Mouse (Mus musculus) liver, adult (tissue): Measurements from ENCODE around the gene Slc37a3.

Source experiments
- GATA4 ChIP-seq: IDR thresholded peaks from 2 replicates; pipeline ENCODE4 v1.6.1; 2014; ENCODE audit warnings: mild to moderate bottlenecking, low read length; ENCODE audit not compliant: insufficient replicate concordance

Gene Slc37a3

DNA sequence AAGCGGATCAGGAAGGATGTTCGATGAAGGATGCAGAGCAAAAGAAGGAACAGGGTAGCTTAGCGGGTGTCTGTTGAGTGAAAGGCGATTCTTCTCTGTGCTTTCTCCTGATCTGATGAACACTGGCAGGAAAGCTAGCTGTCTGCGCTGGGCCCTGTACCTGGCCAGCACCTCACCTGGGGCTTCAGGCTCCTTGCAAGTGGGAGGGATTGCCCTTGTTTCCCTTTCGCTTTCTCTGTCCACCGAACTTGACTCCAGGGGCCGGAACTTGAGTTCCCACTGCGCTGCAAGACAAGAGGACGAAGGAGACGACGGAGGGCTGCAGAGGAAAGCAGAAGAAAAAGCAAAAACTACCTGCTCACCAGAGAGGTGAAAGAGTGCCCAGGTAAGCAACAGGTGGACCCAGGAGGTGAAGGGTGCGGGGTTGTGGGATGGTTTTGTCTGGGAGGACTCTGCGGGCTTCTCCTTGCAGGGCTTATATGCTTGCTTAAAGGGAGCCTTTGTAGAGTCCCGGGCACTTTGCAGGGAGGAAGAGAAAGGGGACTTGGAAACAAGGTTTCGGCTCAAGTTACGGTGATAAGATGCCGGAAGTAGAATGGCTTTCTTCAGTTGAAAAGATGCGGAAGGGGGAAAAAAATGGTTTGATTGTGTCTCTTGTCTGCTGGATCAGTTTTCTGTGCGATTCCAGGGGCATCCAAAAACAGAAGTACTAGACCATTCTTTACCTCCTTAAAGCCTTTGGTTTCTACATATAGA is 3.8 kb upstream of the Slc37a3 start, which contains the start of gene Rab19:
Gene Rab19, plus strand, starts transcription at position 51 of the 756 bp plus-strand sequence.
- no peak for TF ChIP-seq GATA4

DNA sequence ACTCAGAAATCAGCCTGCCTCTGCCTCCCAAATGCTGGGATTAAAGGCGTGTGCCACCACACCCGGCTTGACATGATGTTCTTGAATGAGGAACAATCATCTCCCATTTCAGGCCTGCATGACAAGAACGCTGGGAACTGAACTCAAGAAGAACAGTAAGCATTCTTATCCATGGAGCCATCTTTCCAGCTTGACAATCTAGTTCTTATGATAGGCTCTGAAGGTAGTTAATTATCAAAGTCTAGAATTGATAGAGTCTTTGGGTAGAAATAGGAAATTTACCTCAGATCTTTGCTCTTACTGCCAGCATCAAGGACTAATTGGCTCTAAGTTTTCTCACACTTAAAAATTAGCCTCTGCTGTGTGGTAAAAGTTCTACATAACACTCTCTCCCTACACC is 2.8 kb upstream of the Slc37a3 start:
- no peak for TF ChIP-seq GATA4

DNA sequence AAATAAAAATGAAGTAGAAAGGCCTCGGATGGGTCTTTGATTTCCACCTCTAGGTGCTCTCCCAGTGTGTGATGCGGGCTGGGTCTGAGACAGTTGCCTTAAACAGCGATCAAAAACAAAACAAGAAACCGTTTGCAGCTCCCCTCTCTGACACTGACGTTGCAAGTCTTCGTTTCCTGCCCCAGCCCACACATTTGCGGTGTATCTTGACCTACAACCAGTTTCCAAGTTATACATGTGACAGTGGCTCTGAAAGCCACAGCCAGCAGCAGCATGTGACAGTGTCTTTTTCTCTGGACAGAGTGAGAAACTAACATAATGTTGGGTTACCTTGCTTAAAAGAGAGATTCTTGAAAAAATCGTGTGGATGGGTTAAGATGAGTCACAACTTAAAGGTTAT is 2.3 kb upstream of the Slc37a3 start:
- no peak for TF ChIP-seq GATA4

DNA sequence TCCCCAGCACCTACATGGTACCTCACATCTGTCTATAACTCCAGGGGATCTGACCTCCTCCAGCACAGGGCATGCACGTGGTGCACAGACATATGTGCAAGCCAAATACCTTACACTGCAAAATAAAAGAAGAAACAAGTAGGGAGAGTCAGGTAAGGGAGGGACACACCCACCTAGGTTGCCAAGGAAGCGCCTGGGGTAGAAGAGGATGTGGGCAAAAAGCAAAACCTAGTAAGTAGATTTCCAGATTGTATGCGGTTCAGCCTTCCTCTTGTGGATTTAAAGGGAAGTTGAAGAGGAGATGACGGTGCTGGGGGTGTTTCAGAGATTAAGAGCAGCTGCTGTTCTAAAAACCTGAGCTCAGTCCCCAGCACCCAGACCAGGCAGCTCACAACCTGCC is 1.7 kb upstream of the Slc37a3 start:
- no peak for TF ChIP-seq GATA4

DNA sequence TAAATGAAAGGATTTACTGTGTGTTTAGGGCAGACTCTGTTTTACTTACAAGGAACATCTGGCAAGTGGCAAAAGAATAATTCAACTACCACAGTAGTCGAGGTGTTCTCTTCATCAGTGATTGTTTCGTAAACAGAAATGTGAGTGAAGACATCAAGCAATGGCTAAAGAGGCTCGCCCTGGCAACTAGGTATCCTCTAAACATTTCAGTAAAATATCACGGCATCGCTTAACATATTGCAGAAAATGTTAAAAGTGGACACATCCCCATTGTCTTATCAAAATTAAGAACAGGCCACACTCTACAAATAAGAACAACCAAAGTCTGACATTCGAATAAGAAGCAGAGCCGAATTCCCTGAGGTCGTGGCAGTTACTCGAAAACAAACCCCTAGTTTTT is 700 bp downstream of the Slc37a3 start:
- TF ChIP-seq GATA4 = no peak

DNA sequence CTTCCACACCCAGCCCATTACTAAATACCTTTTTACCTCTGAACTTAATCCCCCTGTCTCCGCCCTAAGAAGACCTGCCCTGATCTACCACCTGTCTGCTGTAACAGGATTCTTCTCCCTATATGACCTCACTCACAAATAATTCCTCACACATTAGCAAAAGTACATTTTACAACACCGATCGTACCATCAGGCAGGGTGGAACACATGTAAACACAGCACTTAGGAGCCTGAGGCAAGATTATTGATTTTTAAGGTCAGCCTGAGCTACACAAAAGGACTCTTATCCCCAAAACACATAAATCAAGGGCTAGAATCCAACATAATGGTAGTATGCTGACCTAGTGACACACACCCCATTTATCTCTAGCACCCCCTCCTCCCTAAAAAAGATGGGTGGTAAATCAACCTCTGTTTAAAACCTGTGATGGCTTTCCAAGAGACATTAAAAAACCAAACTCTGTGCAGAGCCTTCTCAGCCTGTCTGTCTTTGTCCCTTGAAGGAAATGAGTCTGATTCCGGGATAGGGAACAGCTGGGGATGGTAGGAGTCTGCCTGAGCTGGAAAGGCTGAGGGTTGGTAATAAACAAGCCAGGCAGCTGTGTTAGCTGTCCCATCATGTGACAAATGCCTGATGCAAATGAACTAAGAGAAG is 4.0 kb downstream of the Slc37a3 start:
- no peak for TF ChIP-seq GATA4

DNA sequence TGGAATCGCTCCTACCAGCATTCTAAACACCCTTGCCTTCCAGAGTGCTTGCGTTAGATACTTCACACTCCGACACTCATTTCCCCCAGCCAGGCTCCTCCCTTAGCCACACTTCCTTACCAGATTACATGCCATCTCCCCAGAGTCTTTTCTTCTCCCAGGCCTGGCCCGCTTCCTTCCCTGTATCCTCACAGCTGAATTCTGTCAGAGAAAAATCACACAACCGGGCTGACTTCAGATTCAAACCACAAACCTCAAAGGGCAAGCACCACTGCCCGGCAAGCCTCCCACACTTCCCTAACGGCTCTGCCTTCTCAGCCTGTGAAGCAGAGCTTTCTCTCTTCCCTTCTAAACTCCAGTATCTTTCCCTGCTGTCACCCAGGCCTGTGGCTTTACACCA is 4.7 kb downstream of the Slc37a3 start:
- no peak for TF ChIP-seq GATA4

DNA sequence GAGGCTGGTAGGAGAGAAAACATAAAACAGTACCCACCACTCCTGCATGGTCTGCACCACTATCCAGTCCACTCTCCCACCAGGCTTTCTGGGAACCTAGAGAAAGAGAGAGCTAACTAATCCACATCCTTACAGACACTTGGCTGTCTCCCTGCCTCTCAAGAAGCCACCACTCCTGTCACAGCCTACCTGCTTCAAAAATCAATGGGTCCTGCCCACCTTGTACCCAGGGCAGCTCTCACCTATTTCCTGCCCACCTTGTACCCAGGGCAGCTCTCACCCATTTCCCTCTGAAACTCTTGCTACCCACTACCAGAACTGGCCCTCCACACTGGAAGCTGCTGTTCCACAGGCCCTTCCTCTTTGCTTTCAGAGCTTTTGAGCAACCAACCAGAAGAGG is 5.4 kb downstream of the Slc37a3 start:
- no peak for TF ChIP-seq GATA4

DNA sequence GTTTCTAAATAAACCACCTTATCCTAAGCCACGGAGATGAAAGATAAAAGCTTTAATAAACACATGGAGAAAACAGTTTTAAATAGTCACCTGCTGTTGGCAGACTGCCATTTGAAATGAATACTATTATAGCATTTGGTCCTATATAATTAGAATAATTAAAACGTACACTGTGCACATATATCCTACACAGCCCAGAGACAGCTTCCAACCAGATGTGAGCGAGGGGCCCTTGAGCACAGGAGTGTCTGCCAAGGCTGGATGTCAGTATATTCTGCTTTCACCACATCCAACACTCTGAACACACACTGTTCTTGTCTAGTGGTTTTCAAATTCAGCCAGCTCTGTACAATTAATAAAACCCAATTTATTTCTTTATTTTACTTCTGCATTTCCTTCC is 7.8 kb downstream of the Slc37a3 start:
- no peak for TF ChIP-seq GATA4

DNA sequence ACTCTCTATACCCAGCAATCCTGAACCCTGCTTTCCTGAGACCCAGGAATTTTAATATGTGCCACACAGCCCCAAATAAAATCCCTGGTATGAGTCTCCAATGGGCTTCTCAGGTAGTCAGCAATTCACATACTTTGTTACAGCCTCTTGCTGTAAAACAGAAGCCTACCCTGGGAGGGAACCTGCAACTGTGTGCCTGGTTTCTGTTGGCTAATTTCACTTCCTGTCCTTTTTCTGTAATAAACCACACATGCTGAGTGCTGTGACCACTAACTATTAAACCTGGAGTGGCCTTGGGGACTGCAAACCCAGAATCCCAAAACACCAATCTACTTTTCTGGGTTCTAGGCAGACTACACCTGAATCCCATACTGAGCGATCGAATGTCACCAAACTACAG is 14.8 kb downstream of the Slc37a3 start:
- no peak for TF ChIP-seq GATA4

DNA sequence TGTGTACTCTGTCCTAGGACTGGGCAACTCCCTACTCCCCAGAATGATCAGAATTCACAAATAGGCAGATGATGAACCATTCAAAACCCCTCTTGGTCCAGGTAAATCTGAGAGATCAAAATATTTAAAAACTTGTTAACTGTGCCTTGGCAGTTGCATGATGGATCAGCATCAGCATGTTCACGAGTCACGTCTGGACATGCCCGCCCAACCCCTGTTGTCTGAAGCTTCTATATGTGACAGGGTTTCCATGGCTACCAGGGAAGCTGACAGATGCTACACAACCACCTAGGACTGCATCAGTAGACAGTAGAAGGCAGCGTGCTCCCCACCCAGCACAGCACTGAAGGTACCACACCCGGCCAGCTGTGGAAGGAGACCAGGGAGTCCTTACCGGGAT is 28.5 kb downstream of the Slc37a3 start:
- TF ChIP-seq GATA4 = no peak

DNA sequence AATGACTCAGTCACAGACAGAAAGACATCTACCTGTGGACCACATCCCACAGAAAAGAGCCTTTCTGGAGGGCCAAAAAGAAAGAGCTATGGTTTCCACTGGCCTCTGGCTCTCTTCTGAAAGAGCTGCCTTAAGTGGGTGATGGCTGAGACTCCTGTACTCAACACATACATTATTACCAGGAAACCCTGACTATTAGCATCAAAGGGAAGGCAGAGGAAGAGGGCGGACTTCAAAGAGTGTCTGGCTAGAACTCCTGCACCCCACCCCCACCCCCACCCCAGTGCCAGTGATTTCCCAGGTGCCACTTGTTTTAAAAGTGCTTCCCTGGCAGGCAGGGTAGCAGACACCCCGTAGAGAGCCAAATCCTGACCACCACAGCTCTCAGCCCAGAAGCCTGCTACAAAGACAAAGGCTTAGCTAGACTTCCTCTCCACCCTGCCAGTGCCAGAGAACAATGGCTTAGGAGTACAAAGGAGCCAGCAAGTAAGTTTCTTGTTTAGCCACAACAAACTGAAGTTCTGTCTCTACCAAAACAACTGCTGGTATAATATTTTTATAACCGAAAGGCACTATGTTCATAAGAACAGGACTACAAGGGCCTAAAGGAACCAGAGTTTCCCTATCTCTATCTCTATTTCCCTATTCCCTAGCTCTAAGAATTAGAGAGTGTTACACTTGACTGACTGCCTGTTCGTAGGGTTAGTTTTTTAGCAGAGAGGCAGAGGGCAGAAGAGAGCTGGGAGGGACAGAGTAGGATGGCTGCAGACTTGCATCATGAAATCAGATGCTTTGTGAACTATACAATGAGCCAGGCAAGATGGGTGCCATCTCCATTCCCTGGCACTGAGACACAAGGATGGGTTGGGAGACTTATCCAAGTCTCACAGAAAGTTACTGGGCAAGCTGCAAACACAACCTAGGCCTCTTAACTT is 29.3 kb downstream of the Slc37a3 start:
- no peak for TF ChIP-seq GATA4

DNA sequence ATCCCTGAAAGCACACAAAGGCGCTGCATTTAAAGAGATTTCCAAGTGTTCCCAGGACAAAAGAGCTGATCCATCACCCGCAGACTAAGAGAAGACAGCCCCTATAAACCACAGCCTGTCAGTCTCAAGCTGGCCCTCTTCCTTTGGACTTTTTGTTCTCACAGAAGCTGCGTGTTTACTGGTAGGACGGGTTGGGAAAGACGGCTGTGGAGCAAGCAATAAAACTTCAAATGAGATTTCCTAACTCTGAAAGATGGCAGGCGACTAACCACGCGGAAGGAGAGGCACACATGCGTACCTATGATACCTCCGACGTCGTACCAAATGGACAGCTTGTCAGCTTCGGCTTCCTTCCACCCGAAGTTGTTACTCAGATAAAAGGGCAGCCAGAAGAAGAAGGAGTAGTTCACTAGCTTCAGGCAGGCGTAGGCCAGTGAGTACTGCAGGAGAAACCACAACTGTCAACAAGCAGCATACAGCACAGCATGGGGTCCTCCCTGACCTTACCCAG is 30.4 kb downstream of the Slc37a3 start:
- no peak for TF ChIP-seq GATA4

DNA sequence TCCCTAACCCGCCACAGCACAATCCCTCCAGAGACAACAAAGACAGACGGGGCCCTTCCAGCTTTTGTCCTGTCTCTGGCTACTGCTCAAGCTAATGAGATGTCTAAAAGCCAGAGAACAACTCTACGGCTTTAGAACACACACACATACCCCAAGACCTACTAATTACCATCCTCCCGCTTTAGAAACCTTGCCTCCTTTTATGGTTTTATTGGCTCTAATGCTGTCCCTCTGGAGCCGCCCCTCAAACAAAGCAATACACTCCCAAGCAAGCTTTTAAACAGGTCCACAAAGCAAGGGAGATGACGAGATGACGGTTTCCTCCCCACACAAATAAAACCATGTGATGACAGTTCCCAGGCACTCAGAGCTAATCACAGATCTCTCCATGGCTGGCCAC is 32.0 kb downstream of the Slc37a3 start:
- TF ChIP-seq GATA4 = no peak

DNA sequence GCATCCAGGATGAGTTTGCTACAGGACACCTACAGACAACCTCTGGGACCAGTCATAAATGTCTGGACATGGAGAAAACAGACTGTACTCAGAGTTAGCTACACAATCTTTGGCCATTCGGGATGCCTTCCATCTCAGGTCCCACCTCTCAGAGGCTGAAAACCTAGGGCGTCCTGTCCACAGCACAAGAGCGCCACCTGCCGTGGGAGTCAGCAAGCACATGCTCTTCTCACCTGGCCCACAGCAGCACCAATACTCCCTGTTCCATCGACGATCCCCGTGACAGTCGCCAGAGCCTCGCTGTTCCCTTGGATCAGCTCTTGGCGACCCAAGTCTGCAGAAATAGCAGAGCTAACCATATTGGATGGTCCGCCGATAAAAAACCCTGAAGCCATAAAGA is 33.5 kb downstream of the Slc37a3 start:
- TF ChIP-seq GATA4 = no peak
